Mouse (Mus musculus): Measurements from ENCODE around the gene Iqsec1. TPM values are rescaled to one million over a fixed set of nuclear protein-coding genes. Genes with fewer than 3 reads are reported as not detected.

The Iqsec1 gene
- total RNA-seq, 2 experiments from 2014 or later: 14.2 to 54.3 TPM

- ATAC-seq (replicated peaks; ENCODE audit: poor library complexity, severe bottlenecking): no peak
Measured at GRCm38 (mm10) chr6:90613277-90613676, 375.2 kb downstream of the Iqsec1 start.

GRCm38 (mm10) chr6:90610248-90610647 lies 378.2 kb downstream of the Iqsec1 start:
- no peak for ATAC-seq (replicated peaks; ENCODE audit: poor library complexity, severe bottlenecking)

GRCm38 (mm10) chr6:90608186-90608585 lies 380.3 kb downstream of the Iqsec1 start:
- peak; percentile 21; the same call in 1 of the 2 replicates for ATAC-seq (replicated peaks; ENCODE audit: poor library complexity, severe bottlenecking)

- peak; percentile 49 for ATAC-seq (replicated peaks; ENCODE audit: poor library complexity, severe bottlenecking)
Measured at GRCm38 (mm10) chr6:90607196-90607595, 381.3 kb downstream of the Iqsec1 start.

GRCm38 (mm10) chr6:90606538-90606937 lies 381.9 kb downstream of the Iqsec1 start:
- peak; percentile 47 for ATAC-seq (replicated peaks; ENCODE audit: poor library complexity, severe bottlenecking)

Other genes with a start within 250 kb of the Iqsec1 start
- gene Nup210, start 128.1 kb upstream of the Iqsec1 start, total RNA-seq (2014; fragmentation: Nextera tagmentation): 209 and 244 TPM in 2 replicates
- gene Nup210, start 128.1 kb upstream of the Iqsec1 start, total RNA-seq (2017): 201 and 270 TPM in 2 replicates
- gene Hdac11, start 168.0 kb upstream of the Iqsec1 start, total RNA-seq (2014; fragmentation: Nextera tagmentation): 0.32 and 2.5 TPM in 2 replicates
- 0.43 and 1.5 TPM in 2 replicates for gene Hdac11, start 168.0 kb upstream of the Iqsec1 start, total RNA-seq (2017)
- gene Fbln2, start 223.8 kb upstream of the Iqsec1 start, total RNA-seq (2014; fragmentation: Nextera tagmentation): not detected in 2 replicates
- gene Fbln2, start 223.8 kb upstream of the Iqsec1 start, total RNA-seq (2017): not detected in 2 replicates